Mouse (Mus musculus) liver, embryonic 14.5 days (tissue): ENCODE results near the gene Jade2. TPM values are rescaled to one million over a fixed set of nuclear protein-coding genes. Genes with fewer than 3 reads are reported as not detected.

ENCODE experiments used
- ATAC-seq: fragments of 200-750 bp; cut with Nextera tagmentation; 2 replicates; pipeline ENCODE4 v1.8.0; 2017; ENCODE audit warnings: moderate number of reproducible peaks, mild to moderate bottlenecking, moderate library complexity; ENCODE audit not compliant: insufficient read depth
- DNase-seq, 3 experiments: peaks; one replicate each; pipeline ENCODE4 v3.0.0-alpha.2; 2012 to 2013; ENCODE audit warnings: low read depth in 3 of 3, low spot score in 3 of 3
- H3K27ac ChIP-seq: fragments of 300-500 bp; sonication (generic); 2 replicates; pipeline ENCODE4 v1.5.1; 2014; ENCODE audit warnings: moderate library complexity, mild to moderate bottlenecking, control low read depth, inconsistent platforms
- H3K27me3 ChIP-seq: fragments of 300-500 bp; sonication (generic); 2 replicates; pipeline ENCODE4 v1.6.1; 2014; ENCODE audit warnings: mild to moderate bottlenecking, low read length, moderate library complexity; ENCODE audit not compliant: control insufficient read depth, insufficient read depth
- H3K36me3 ChIP-seq: fragments of 300-500 bp; sonication (generic); replicated peaks from 2 replicates; pipeline ENCODE4 v1.6.1; 2014; ENCODE audit warnings: low read depth; ENCODE audit not compliant: control insufficient read depth, insufficient read depth
- H3K4me1 ChIP-seq, 2 experiments: fragments of 200-500 bp in 1 of 2; fragments of 300-500 bp in 1 of 2; sonication (generic) in 1 of 2; replicated peaks; 2 replicates each; pipeline ENCODE4 v1.6.1; 2012 to 2014; ENCODE audit warnings: antibody characterized with exemption in 1 of 2, inconsistent platforms in 1 of 2, low read length in 1 of 2; ENCODE audit not compliant: control insufficient read depth in 2 of 2, insufficient read depth in 2 of 2
- H3K4me2 ChIP-seq: fragments of 300-500 bp; sonication (generic); 2 replicates; pipeline ENCODE4 v1.6.1; 2014; ENCODE audit warnings: low read depth, mild to moderate bottlenecking, control low read depth, moderate library complexity
- H3K4me3 ChIP-seq, 2 experiments: fragments of 200-500 bp in 1 of 2; fragments of 300-500 bp in 1 of 2; sonication (generic) in 1 of 2; 2 replicates each; pipeline ENCODE4 v1.5.1; 2012 to 2014; ENCODE audit warnings: low read depth in 2 of 2, low read length in 2 of 2, mild to moderate bottlenecking in 2 of 2, control low read depth in 1 of 2, inconsistent platforms in 1 of 2, moderate library complexity in 1 of 2; ENCODE audit not compliant: insufficient read depth in 1 of 2
- H3K9ac ChIP-seq: fragments of 300-500 bp; sonication (generic); replicated peaks from 2 replicates; pipeline ENCODE4 v1.6.1; 2014; ENCODE audit warnings: mild to moderate bottlenecking, control low read depth, moderate library complexity
- H3K9me3 ChIP-seq: fragments of 300-500 bp; sonication (generic); 2 replicates; pipeline ENCODE4 v1.6.1; 2016; ENCODE audit warnings: low read length, mixed read lengths; ENCODE audit not compliant: control insufficient read depth
- CTCF ChIP-seq: IDR thresholded peaks from 2 replicates; pipeline ENCODE4 v1.5.1; 2016; ENCODE audit warnings: antibody characterized with exemption, low read depth, control low read depth
- EP300 ChIP-seq: IDR thresholded peaks from 2 replicates; pipeline ENCODE4 v1.6.1; 2016; ENCODE audit warnings: antibody characterized with exemption, low read depth
- WGBS: fragments of 180-500 bp; shearing (Covaris S2); extraction: QIAGEN DNeasy Blood & Tissue Kit; methylation state at CpG from one replicate; pipeline ENCODE4 v1.1.7; 2014; ENCODE audit not compliant: insufficient replicate concordance; 5-methylcytosine and 5-hydroxymethylcytosine counted together
- polyA plus RNA-seq, 2 experiments: library from polyadenylated mRNA; depleted of rRNA in 1 of 2; stranded (reverse) in 1 of 2; unstranded in 1 of 2; fragments of >200 nt; fragmentation: Nextera tagmentation in 1 of 2; extraction: Ambion mirVana in 1 of 2; gene quantifications; 2 replicates each; pipeline versions ENCODE4 v1.2.1 to v1.2.3; 2012 to 2014

Jade2 gene
- polyA plus RNA-seq, 2 experiments, result 0.46 to 0.77 TPM

GRCm38 (mm10) chr11:51785926-51786325 lies 71.5 kb downstream of the Jade2 start:
- Histone ChIP-seq H3K4me2 (no peak overlapping the region), H3K9me3 (no peaks in the 10 kb centered on the region), H3K36me3 (peaks cover 34% of the 10 kb centered on the region), H3K9ac (no peak overlapping the region), H3K4me3 (no peak overlapping the region), H3K27ac (no peak overlapping the region), H3K4me1 (no peaks in the 10 kb centered on the region), H3K27me3 (no peaks in the 10 kb centered on the region)
- TF ChIP-seq EP300 (no peak), CTCF (peak; percentile 90)
- WGBS, result 80% methylated on average over 6 of the region's 6 CpGs
- ATAC-seq, result no peak
- peak in 1 of 3 experiments; percentile 27 for DNase-seq

DNA sequence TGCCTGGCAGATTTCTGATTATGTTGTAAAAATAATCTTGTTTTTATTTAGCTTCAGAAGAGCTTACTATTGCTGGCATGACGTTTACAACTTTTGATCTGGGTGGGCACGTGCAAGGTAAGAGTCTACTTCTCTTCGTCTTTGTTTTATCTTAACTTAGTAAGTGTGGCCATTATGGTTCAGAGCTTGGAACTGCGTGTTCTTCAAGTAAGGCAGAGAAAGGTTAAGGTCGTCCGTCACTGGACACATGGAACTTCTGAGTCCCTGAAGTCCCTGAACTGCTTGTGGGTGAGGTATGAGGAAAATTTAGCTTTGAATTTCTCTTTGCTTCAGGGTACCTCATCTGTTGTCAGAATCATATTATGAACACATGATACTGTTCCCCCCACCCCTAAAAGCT lies 74.7 kb downstream of the Jade2 start:
- DNase-seq, result no peak
- H3K4me3 ChIP-seq, result no peak overlapping the region
- no peak overlapping the region for H3K9ac ChIP-seq
- H3K27ac ChIP-seq, result no peak overlapping the region
- no peaks in the 10 kb centered on the region for H3K27me3 ChIP-seq
- H3K4me1 ChIP-seq, result no peaks in the 10 kb centered on the region
- no peak for ATAC-seq
- WGBS, result 75% methylated on average over 6 of the region's 6 CpGs
- H3K9me3 ChIP-seq, result no peaks in the 10 kb centered on the region
- no peak overlapping the region for H3K4me2 ChIP-seq
- H3K36me3 ChIP-seq, result peaks cover 42% of the 10 kb centered on the region
- TF ChIP-seq CTCF, result no peak
- no peak for TF ChIP-seq EP300

DNA sequence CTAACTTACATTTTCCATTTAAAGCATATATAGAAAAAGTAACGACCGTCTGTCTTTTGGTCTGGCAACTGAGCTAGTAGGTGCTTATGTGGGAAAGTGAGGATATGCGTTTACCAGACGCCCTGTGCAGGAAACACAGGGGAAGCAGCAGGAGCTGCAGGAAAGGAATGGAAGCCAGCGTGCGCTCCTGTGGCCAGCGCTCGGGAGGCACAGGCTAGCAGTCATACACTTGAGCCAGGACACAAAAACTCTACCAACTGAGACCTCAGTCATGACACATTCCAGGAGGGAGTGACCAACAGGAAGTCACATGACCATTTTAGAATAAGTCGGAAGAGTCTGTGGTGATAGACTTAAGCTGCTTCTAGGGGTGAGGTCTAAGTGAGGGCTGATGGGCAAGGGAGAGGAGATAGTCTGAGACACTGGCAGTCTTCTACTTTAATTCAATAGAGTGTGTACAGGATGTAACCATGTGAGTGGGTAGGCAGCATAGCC lies 76.6 kb downstream of the Jade2 start:
- DNase-seq (no peak), ATAC-seq (no peak)
- Histone ChIP-seq H3K9me3 (no peaks in the 10 kb centered on the region), H3K4me3 (no peak overlapping the region), H3K9ac (no peak overlapping the region), H3K36me3 (peaks cover 36% of the 10 kb centered on the region), H3K4me2 (no peak overlapping the region), H3K27ac (no peak overlapping the region), H3K27me3 (no peaks in the 10 kb centered on the region), H3K4me1 (peaks cover 2% of the 10 kb centered on the region in 2 experiments)
- WGBS, result 76% methylated on average over 9 of the region's 9 CpGs
- TF ChIP-seq EP300, result no peak

- Histone ChIP-seq H3K9ac (no peak overlapping the region), H3K27me3 (no peaks in the 10 kb centered on the region), H3K4me2 (no peak overlapping the region), H3K4me1 (peaks cover 8 to 11% of the 10 kb centered on the region in 2 experiments), H3K36me3 (peaks cover 22% of the 10 kb centered on the region), H3K4me3 (no peak overlapping the region), H3K9me3 (no peaks in the 10 kb centered on the region), H3K27ac (no peak overlapping the region)
- DNase-seq (no peak), ATAC-seq (no peak)
- WGBS, result 80% methylated on average over 5 of the region's 5 CpGs
- no peak for TF ChIP-seq EP300
- TF ChIP-seq CTCF, result no peak
These were observed 80.0 kb downstream of the Jade2 start for GRCm38 (mm10) chr11:51777478-51777877.

DNA sequence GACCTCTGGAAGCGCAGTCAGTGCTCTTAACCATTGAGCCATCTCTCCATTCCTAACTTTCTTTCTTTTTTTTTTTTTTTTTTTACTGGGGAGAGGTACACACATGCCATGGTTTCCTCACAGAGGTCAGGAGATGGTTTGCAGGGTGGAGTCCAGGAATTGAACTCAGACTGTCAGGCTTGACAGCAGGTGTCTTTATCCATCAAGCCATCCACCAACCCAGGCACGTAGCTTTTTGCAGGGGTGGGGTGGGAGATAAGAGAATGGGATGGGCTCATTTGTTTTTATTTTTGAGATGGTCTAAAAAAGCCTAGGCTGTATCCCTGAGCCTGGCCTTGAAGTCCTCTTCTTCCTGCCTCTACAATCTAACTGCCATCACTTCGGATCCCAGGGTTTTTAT lies 81.9 kb downstream of the Jade2 start:
- ATAC-seq (peak; percentile 35; the same call in 1 of the 2 replicates), DNase-seq (peak in 1 of 3 experiments; percentile 27)
- 54% methylated on average over 3 of the region's 3 CpGs for WGBS
- no peaks in the 10 kb centered on the region for H3K9me3 ChIP-seq
- no peak overlapping the region for H3K27ac ChIP-seq
- H3K4me2 ChIP-seq, result no peak overlapping the region
- H3K4me1 ChIP-seq, result peaks cover 8 to 11% of the 10 kb centered on the region in 2 experiments
- no peaks in the 10 kb centered on the region for H3K27me3 ChIP-seq
- H3K4me3 ChIP-seq, result no peak overlapping the region
- H3K36me3 ChIP-seq, result peaks cover 10% of the 10 kb centered on the region
- H3K9ac ChIP-seq, result no peak overlapping the region
- no peak for TF ChIP-seq CTCF
- TF ChIP-seq EP300, result no peak
